Mouse (Mus musculus): ENCODE measurements around the gene Cyld. TPM values are rescaled to one million over a fixed set of nuclear protein-coding genes. Genes with fewer than 3 reads are reported as not detected.

Gene Cyld
- polyA plus RNA-seq, 1 experiment from 2014 or later = 15.8 TPM

- Histone ChIP-seq H3K36me3 (ENCODE audit: inconsistent target) (peaks cover 78% of the 10 kb centered on the region), H3K79me2 (ENCODE audit: inconsistent target) (peaks cover 10% of the 10 kb centered on the region; the same call in 1 of the 2 replicates), H3K27ac (no peak overlapping the region), H3K4me3 (ENCODE audit: inconsistent target) (no peak overlapping the region)
- WGBS (ENCODE audit: missing documents) = 99% methylated on average over 5 of the region's 5 CpGs
Measured at GRCm38 (mm10) chr8:88673859-88674258, 23.0 kb upstream of the Cyld start.

- no peak overlapping the region for H3K27ac ChIP-seq
Measured at GRCm38 (mm10) chr8:88675372-88676165, 21.3 kb upstream of the Cyld start.

GRCm38 (mm10) chr8:88677071-88677470 lies 19.8 kb upstream of the Cyld start:
- Histone ChIP-seq H3K79me2 (ENCODE audit: inconsistent target) (no peaks in the 10 kb centered on the region), H3K36me3 (ENCODE audit: inconsistent target) (peaks cover 90% of the 10 kb centered on the region), H3K4me3 (ENCODE audit: inconsistent target) (no peak overlapping the region), H3K27ac (no peak overlapping the region)
- 93% methylated on average over 8 of the region's 8 CpGs for WGBS (ENCODE audit: missing documents)

More at GRCm38 (mm10) chr8:88675372-88676165, 21.3 kb upstream of the Cyld start:
- H3K36me3 ChIP-seq (ENCODE audit: inconsistent target) = peaks cover 90% of the 10 kb centered on the region
- WGBS (ENCODE audit: missing documents) = 90% methylated on average over 12 of the region's 12 CpGs
- no peak overlapping the region for H3K4me3 ChIP-seq (ENCODE audit: inconsistent target)
- H3K79me2 ChIP-seq (ENCODE audit: inconsistent target) = no peaks in the 10 kb centered on the region

GRCm38 (mm10) chr8:88680566-88680965 lies 16.3 kb upstream of the Cyld start:
- Histone ChIP-seq H3K36me3 (ENCODE audit: inconsistent target) (peaks cover 86% of the 10 kb centered on the region), H3K79me2 (ENCODE audit: inconsistent target) (no peaks in the 10 kb centered on the region), H3K27ac (no peak overlapping the region), H3K4me3 (ENCODE audit: inconsistent target) (no peak overlapping the region)
- 100% methylated on average over 2 of the region's 2 CpGs for WGBS (ENCODE audit: missing documents)

- H3K79me2 ChIP-seq (ENCODE audit: inconsistent target) = no peaks in the 10 kb centered on the region
- peaks cover 86% of the 10 kb centered on the region for H3K36me3 ChIP-seq (ENCODE audit: inconsistent target)
- H3K27ac ChIP-seq = no peak overlapping the region
- no peak overlapping the region for H3K4me3 ChIP-seq (ENCODE audit: inconsistent target)
- 97% methylated on average over 8 of the region's 8 CpGs for WGBS (ENCODE audit: missing documents)
Measured at GRCm38 (mm10) chr8:88681046-88681445, 15.8 kb upstream of the Cyld start.

- 91% methylated on average over 6 of the region's 7 CpGs for WGBS (ENCODE audit: missing documents)
- H3K36me3 ChIP-seq (ENCODE audit: inconsistent target) = peaks cover 79% of the 10 kb centered on the region
Measured at GRCm38 (mm10) chr8:88683656-88684289, 13.1 kb upstream of the Cyld start.

GRCm38 (mm10) chr8:88686226-88686905 lies 10.5 kb upstream of the Cyld start:
- peaks cover 61% of the 10 kb centered on the region for H3K36me3 ChIP-seq (ENCODE audit: inconsistent target)
- 87% methylated on average over 8 of the region's 9 CpGs for WGBS (ENCODE audit: missing documents)
- no peak overlapping the region for H3K4me3 ChIP-seq (ENCODE audit: inconsistent target)
- no peak overlapping the region for H3K27ac ChIP-seq
- no peaks in the 10 kb centered on the region for H3K79me2 ChIP-seq (ENCODE audit: inconsistent target)

More at GRCm38 (mm10) chr8:88683656-88684289, 13.1 kb upstream of the Cyld start:
- no peak overlapping the region for H3K4me3 ChIP-seq (ENCODE audit: inconsistent target)
- no peak overlapping the region for H3K27ac ChIP-seq
- no peaks in the 10 kb centered on the region for H3K79me2 ChIP-seq (ENCODE audit: inconsistent target)

- WGBS (ENCODE audit: missing documents) = 91% methylated on average over 6 of the region's 8 CpGs
- Histone ChIP-seq H3K36me3 (ENCODE audit: inconsistent target) (peaks cover 56% of the 10 kb centered on the region), H3K27ac (no peak overlapping the region), H3K79me2 (ENCODE audit: inconsistent target) (no peaks in the 10 kb centered on the region), H3K4me3 (ENCODE audit: inconsistent target) (no peak overlapping the region)
Measured at GRCm38 (mm10) chr8:88686906-88687235, 10.0 kb upstream of the Cyld start.

- H3K4me3 ChIP-seq (ENCODE audit: inconsistent target) = no peak overlapping the region
- no peak overlapping the region for H3K27ac ChIP-seq
- H3K36me3 ChIP-seq (ENCODE audit: inconsistent target) = peaks cover 37% of the 10 kb centered on the region
- no peaks in the 10 kb centered on the region for H3K79me2 ChIP-seq (ENCODE audit: inconsistent target)
- 91% methylated on average over 6 of the region's 6 CpGs for WGBS (ENCODE audit: missing documents)
Measured at GRCm38 (mm10) chr8:88689151-88689550, 7.7 kb upstream of the Cyld start.

GRCm38 (mm10) chr8:88689891-88690290 lies 6.9 kb upstream of the Cyld start:
- Histone ChIP-seq H3K27ac (no peak overlapping the region), H3K4me3 (ENCODE audit: inconsistent target) (no peak overlapping the region), H3K36me3 (ENCODE audit: inconsistent target) (peaks cover 35% of the 10 kb centered on the region), H3K79me2 (ENCODE audit: inconsistent target) (no peaks in the 10 kb centered on the region)
- 94% methylated on average over 6 of the region's 6 CpGs for WGBS (ENCODE audit: missing documents)

- no peak overlapping the region for H3K4me3 ChIP-seq (ENCODE audit: inconsistent target)
- 49% methylated on average over 4 of the region's 4 CpGs for WGBS (ENCODE audit: missing documents)
- peaks cover 20% of the 10 kb centered on the region for H3K36me3 ChIP-seq (ENCODE audit: inconsistent target)
- no peaks in the 10 kb centered on the region for H3K79me2 ChIP-seq (ENCODE audit: inconsistent target)
- no peak overlapping the region for H3K27ac ChIP-seq
Measured at GRCm38 (mm10) chr8:88691342-88691948, 5.4 kb upstream of the Cyld start.

GRCm38 (mm10) chr8:88691961-88692360 lies 4.9 kb upstream of the Cyld start:
- H3K79me2 ChIP-seq (ENCODE audit: inconsistent target) = no peaks in the 10 kb centered on the region
- H3K27ac ChIP-seq = no peak overlapping the region
- H3K4me3 ChIP-seq (ENCODE audit: inconsistent target) = no peak overlapping the region
- peaks cover 15% of the 10 kb centered on the region for H3K36me3 ChIP-seq (ENCODE audit: inconsistent target)
- WGBS (ENCODE audit: missing documents) = 49% methylated on average over 7 of the region's 7 CpGs

- Histone ChIP-seq H3K4me3 (ENCODE audit: inconsistent target) (no peak overlapping the region), H3K79me2 (ENCODE audit: inconsistent target) (peaks cover 7% of the 10 kb centered on the region), H3K36me3 (ENCODE audit: inconsistent target) (peaks cover 11% of the 10 kb centered on the region; the same call in 1 of the 2 replicates), H3K27ac (no peak overlapping the region)
- 96% methylated on average over 5 of the region's 6 CpGs for WGBS (ENCODE audit: missing documents)
Measured at GRCm38 (mm10) chr8:88692866-88693265, 4.0 kb upstream of the Cyld start.

- H3K79me2 ChIP-seq (ENCODE audit: inconsistent target) = peaks cover 12% of the 10 kb centered on the region
Measured at GRCm38 (mm10) chr8:88693376-88693775, 3.5 kb upstream of the Cyld start.

More at GRCm38 (mm10) chr8:88693376-88693775, 3.5 kb upstream of the Cyld start:
- WGBS (ENCODE audit: missing documents) = 92% methylated on average over 4 of the region's 4 CpGs
- Histone ChIP-seq H3K27ac (no peak overlapping the region), H3K4me3 (ENCODE audit: inconsistent target) (no peak overlapping the region), H3K36me3 (ENCODE audit: inconsistent target) (peaks cover 8% of the 10 kb centered on the region; the same call in 1 of the 2 replicates)

All from macrophage (primary cell).